Mouse (Mus musculus) gastrocnemius, postnatal 4 days (tissue): ENCODE data around the gene Afg3l1. TPM values are rescaled to one million over a fixed set of nuclear protein-coding genes. Genes with fewer than 3 reads are reported as not detected.
A peak's percentile ranks its signal among the peaks of the same experiment; 100 is the strongest.
"Not testable (repeated sequence)": the region's sequence is repeated elsewhere in the genome, so short reads cannot be mapped to it uniquely, and the experiment has no call there.

Experiments
- DNase-seq, 2 experiments: peaks; one replicate each; pipeline ENCODE4 v3.0.0; 2021 to 2022; ENCODE audit warnings: low spot score in 2 of 2, mixed read lengths in 2 of 2
- total RNA-seq, 2 experiments: library from RNA; stranded (reverse); gene quantifications; 2 replicates each; pipeline ENCODE4 v1.2.3; 2021

Afg3l1 gene
- total RNA-seq, 2 experiments from 2014 or later, result 39.4 to 48.5 TPM

DNA sequence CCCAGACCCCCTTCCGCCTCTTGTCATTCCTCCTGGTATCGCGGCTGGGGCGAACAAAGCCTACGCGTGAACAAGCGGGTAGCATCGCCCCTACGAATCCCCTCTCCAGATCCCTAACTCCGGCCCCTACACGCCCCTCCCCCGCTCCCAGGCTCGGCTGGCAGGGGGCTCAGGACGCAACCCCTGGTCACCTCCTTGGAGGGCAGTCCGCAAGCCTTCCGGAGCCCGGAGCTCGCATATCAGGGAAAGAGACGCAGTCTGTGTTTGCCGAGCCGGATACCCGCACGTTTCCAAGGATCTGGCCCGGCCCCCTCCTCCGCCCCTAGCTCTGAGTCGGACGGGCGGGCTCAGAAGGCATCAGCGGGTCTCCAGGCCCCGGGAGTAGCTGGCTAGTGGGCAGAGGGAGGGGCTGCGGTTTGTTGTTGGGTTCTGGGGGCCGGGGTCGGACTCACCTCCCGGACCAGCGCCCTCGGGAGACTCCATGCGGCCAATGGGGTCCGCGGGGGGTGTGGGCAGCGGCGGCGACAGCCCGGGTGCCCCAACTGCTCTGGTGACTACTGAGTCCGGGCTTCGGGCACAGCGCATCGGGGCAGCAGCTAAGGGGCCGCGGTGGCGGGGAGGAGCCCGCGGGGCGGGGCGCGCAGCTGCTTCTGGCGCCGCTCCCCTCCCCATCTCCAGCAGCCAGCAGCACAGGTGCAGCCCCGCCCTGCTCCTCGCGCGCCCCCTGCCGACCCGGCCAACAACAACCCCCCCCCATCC, 37.3 kb downstream of the Afg3l1 start, which contains the start of gene Dbndd1:
Dbndd1 (minus strand) TSS at position 683 of the 759 bp plus-strand sequence.
- DNase-seq, result peak in 1 of 2 experiments; percentile 37

DNA sequence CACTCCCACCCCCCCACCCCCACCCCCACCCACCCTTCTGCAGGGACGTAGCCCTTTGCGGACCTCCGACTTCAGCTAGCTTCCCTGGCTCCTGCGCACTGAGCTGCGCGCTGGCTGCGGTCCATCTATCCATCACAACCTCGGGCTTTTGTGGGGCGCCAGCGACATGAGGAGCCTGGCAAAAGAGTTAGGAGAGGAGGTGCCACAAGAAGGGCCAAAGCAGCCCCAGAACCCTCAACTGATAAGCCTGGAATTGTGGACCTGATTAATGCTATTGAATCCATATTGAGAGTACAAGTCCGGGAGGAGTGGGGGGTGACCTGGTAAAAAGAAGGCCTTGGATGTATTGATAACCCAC, 37.8 kb downstream of the Afg3l1 start:
- DNase-seq, result no peak

DNA sequence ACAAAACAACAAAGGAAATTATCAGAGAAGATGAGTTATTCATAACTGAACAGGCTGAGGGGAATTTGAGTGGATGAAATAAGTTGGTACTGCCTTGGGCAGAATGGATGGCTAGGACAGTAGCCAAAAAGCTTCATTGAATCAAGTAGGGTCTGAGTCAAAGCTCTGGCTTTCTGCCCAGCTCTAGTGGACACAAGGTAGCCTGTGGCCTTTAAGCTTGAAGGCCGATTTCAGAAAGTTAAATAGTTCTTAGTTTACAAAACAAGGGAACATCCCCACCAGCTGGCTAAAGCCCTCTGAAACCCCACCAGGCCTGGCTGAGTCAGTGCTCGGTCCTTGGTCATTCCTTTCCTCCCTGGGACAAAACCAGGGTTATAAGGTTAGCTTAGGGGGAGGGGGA, 38.9 kb downstream of the Afg3l1 start:
- DNase-seq, result no peak

DNA sequence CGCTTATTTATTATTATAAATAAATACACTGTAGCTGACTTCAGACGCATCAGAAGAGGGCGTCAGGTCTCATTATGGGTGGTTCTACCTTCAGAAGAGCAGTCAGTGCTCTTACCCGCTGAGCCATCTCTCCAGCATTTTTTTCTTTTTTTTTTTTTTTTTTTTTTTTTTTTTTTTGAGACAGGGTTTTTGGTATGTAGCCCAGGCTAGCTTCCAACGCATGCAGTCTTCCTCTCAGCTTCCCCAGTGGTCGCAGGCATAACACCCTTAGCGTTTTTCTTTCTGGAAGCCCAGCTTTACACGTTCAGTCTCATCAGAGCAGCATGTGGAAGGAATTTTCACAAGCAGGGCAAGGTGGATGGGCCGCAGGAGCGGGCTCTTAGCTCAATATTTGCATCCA, 40.5 kb downstream of the Afg3l1 start:
- DNase-seq, result no peak

DNA sequence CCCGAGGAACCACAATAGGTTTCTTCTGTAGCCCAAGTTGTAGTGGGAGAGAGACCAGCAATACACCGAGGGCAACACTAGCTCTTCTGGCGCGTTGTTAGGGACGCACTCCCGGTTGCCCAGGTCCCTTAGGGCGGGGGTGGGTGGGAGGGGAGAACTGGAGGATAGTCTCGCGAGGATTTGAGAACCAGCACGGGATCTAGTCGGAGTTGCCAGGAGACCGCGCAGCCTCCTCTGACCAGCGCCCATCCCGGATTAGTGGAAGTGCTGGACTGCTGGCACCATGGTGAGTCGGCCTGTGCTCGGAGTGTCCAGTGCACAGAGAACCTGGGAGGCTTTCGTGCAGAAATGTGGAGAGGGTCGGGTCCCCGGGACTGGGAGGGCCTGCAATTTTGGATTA, 41.0 kb downstream of the Afg3l1 start, which contains the start of gene Gas8:
Gas8 (plus strand) TSS at position 168 of the 400 bp plus-strand sequence.
- DNase-seq, result peak; percentile 77 to 89

DNA sequence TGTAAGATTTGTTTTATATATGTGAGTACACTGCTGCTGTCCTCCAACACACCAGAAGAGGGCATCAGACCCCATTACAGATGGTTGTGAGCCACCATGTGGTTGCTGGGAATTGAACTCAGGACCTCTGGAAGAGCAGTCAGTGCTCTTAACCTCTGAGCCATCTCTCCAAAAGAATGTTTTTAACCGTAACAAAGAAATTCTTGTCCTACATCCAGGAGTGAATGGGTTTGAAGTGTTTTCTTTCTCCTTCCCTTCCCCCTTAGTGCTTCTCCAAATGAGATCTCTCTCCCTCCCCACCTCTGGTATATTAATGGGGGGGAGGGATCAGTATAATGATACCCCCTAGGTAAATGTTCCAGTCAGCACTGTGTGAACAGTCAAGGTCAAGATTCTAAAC, 42.3 kb downstream of the Afg3l1 start:
- not testable (repeated sequence) for DNase-seq

DNA sequence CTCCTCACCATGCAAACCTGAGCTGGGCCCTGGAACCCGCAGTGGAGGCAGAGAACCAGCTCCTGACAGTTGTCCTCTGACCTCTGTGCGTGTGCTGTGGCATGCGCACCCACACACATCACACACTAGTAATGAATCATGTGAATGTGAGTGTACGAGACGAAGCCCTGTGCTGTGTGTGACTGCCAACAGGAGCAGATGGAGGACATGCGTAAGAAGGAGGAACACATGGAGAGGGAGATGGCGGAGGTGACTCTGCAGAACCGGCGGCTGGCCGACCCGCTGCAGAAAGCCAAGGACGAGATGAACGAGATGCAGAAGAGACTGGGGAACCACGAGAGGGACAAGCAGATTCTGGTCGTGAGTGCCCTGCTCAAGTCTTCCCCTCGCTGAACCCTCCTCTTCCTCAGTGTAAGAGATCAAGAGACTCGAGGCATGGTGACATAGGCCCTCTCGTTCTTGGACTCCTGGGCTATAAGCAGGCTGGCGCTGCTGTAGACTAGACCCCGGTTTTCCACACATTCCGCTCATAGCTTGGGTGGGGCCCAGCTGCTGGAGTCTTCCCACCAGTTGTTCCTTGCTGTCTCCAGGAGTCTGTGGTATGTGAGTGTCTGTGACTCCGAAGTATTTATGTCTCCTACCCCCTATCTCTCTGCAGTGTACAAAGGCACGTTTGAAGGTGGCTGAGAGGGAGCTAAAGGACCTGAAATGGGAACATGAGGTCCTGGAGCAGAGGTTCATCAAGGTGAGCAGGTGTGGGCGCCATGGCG, 50.2 kb downstream of the Afg3l1 start:
- DNase-seq, result no peak

DNA sequence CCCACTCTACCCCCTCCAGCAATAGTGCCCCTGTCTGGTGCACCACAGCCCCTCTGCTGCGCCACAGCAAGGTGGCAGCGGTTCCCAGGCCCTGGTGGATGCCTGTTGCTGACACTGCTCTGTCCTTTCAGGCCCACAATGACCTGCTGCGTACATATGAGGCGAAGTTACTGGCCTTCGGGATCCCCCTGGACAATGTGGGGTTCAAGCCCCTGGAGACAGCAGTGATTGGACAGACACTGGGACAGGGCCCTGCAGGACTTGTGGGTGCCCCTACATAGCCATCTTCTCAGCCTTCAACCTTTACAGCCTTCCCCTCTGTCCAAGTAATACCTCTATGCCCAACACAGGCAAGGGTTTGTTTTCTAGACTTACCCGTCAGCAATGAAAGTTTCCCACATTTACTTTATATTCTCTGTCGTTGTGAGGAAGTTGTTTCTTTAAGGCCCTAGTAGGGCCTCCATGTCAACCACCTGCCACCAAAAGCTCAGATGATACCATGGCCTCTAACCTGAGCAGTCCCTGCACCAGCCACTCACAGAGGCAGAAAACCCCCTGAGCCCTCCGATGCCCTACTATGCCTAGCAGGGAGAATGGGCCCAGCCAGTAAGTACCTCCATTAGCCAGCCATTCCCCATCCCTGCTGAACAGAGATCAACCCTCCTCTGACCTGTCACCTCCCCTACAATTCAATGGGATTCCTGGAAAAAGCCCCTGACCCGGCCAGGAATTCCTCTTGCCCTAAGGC, 58.7 kb downstream of the Afg3l1 start:
- no peak for DNase-seq

DNA sequence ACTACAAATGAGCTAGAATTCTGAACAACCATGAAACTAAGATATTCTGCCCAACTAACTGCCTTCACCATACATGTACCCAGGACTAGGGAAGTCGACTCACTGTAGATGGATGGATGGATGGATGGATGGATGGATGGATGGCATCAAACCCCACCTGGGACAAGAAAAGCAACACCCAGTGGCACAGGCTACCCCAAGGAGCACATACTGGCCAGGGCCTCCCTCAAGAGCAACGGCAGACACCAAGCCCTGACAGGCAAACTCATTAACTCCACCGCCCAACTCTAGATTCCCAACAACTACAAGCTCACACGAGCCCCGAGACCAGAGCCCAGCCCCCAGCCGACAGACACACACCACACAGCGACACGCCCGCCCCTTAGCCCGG, 59.3 kb downstream of the Afg3l1 start:
- DNase-seq, result no peak

DNA sequence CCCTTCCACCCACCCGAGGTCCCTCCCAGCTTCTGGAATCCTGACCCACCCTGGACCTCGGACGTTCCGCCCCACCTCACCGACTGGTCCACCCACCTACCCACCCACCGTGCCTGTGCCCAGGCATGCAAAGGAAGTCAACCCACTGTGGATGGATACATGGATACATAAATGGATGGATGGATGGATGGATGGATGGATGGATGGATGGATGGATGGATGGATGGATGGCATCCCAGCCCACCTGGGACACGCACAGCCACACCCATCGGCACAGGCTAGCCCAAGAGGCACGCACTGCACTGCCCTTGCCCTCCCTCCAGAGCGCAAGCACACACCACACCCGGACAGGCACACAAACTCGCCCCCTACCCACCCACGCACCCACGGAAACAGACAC, 59.9 kb downstream of the Afg3l1 start:
- peak in 1 of 2 experiments; percentile 50 for DNase-seq

Other genes starting within 250 kb of the Afg3l1 start
- gene Spata2l, start 241.7 kb upstream of the Afg3l1 start, total RNA-seq, result 1 to 10 TPM; 2.3 to 2.4 TPM
- 10 to 100 TPM; 14.9 to 17.5 TPM for gene Zfp276, start 223.7 kb upstream of the Afg3l1 start, total RNA-seq
- gene Vps9d1, start 223.6 kb upstream of the Afg3l1 start, total RNA-seq, result 10 to 100 TPM; 18.6 to 19.6 TPM
- gene Fanca, start 159.3 kb upstream of the Afg3l1 start, total RNA-seq, result 10 to 100 TPM in 1 of 2 experiments, 1 to 10 TPM in 1; 9.5 to 12.1 TPM
- 1 to 10 TPM in 1 of 2 experiments, under 1 TPM in 1; 0.70 to 1.3 TPM for gene Spire2, start 145.2 kb upstream of the Afg3l1 start, total RNA-seq
- 100 to 1,000 TPM; 174 to 177 TPM for gene Tcf25, start 104.2 kb upstream of the Afg3l1 start, total RNA-seq
- gene Mc1r, start 70.8 kb upstream of the Afg3l1 start, total RNA-seq, result not detected
- gene Tubb3, start 66.5 kb upstream of the Afg3l1 start, total RNA-seq, result under 1 TPM; 0.61 to 0.96 TPM
- 10 to 100 TPM; 32.2 to 37.3 TPM for gene Def8, start 54.4 kb upstream of the Afg3l1 start, total RNA-seq
- under 1 TPM; 0.44 to 0.57 TPM for gene Dbndd1, start 37.6 kb downstream of the Afg3l1 start, total RNA-seq
- 10 to 100 TPM; 10.7 to 13.0 TPM for gene Gas8, start 40.9 kb downstream of the Afg3l1 start, total RNA-seq
- 1 to 10 TPM; 6.9 to 8.0 TPM for gene Rhou, start 176.0 kb downstream of the Afg3l1 start, total RNA-seq